Mouse (Mus musculus) heart, postnatal 25 days (tissue): ENCODE data around the gene Ubash3a. TPM values are rescaled to one million over a fixed set of nuclear protein-coding genes. Genes with fewer than 3 reads are reported as not detected.

ENCODE experiments used
- DNase-seq: peaks from one replicate; pipeline ENCODE4 v3.0.0; 2022; ENCODE audit warnings: low spot score
- intact Hi-C: fragments of 180-260 bp; cut with DNase I; formaldehyde crosslinking; loops from one replicate; pipeline ENCODE4 v1.15.1; 2025
- total RNA-seq, 2 experiments: library from RNA; stranded (reverse); gene quantifications; 2 replicates each; pipeline ENCODE4 v1.2.3; 2021

Gene Ubash3a
- total RNA-seq, 2 experiments from 2014 or later, result not detected

- no peak for DNase-seq
- intact Hi-C loops, result no loop called here
Measured at GRCm38 (mm10) chr17:31211881-31212280, 4.2 kb downstream of the Ubash3a start.

- intact Hi-C loops, result no loop called here
Measured at GRCm38 (mm10) chr17:31216068-31216955, 8.6 kb downstream of the Ubash3a start.

GRCm38 (mm10) chr17:31222810-31223310, 15.2 kb downstream of the Ubash3a start:
- intact Hi-C loops, result no loop called here
- no peak for DNase-seq

More at GRCm38 (mm10) chr17:31216068-31216955, 8.6 kb downstream of the Ubash3a start:
- DNase-seq, result no peak

- intact Hi-C loops, result no loop called here
- no peak for DNase-seq
Measured at GRCm38 (mm10) chr17:31223835-31224234, 16.2 kb downstream of the Ubash3a start.

- no peak for DNase-seq
- intact Hi-C loops, result no loop called here
Measured at GRCm38 (mm10) chr17:31224591-31224990, 16.9 kb downstream of the Ubash3a start.

GRCm38 (mm10) chr17:31226368-31226767, 18.7 kb downstream of the Ubash3a start:
- DNase-seq, result no peak
- intact Hi-C loops, result no loop called here

- DNase-seq, result no peak
- intact Hi-C loops, result no loop called here
Measured at GRCm38 (mm10) chr17:31226931-31227330, 19.3 kb downstream of the Ubash3a start.

- intact Hi-C loops, result no loop called here
- DNase-seq, result no peak
Measured at GRCm38 (mm10) chr17:31231780-31232179, 24.1 kb downstream of the Ubash3a start.

- DNase-seq, result no peak
- intact Hi-C loops, result no loop called here
Measured at GRCm38 (mm10) chr17:31232251-31233010, 24.8 kb downstream of the Ubash3a start.

- no peak for DNase-seq
- intact Hi-C loops, result no loop called here
Measured at GRCm38 (mm10) chr17:31235915-31236314, 28.2 kb downstream of the Ubash3a start.

- no peak for DNase-seq
- intact Hi-C loops, result no loop called here
Measured at GRCm38 (mm10) chr17:31238234-31239020, 30.8 kb downstream of the Ubash3a start.

- intact Hi-C loops, result loop anchor here (5.0 kb wide), 1 partner anchor 229 kb away; no protein-coding TSS in a partner anchor
- no peak for DNase-seq
Measured at GRCm38 (mm10) chr17:31241156-31241555, 33.5 kb downstream of the Ubash3a start.

GRCm38 (mm10) chr17:31242764-31243163, 35.1 kb downstream of the Ubash3a start:
- intact Hi-C loops, result loop anchor here (2.0 to 5.0 kb wide), 2 partner anchors 104 to 230 kb away; no protein-coding TSS in a partner anchor
- no peak for DNase-seq

GRCm38 (mm10) chr17:31245321-31245720, 37.6 kb downstream of the Ubash3a start:
- intact Hi-C loops, result no loop called here
- no peak for DNase-seq

GRCm38 (mm10) chr17:31247144-31247543, 39.5 kb downstream of the Ubash3a start:
- intact Hi-C loops, result no loop called here
- no peak for DNase-seq

- intact Hi-C loops, result loop anchor here (1.0 kb wide), 2 partner anchors 55 to 90 kb away; no protein-coding TSS in a partner anchor
- no peak for DNase-seq
Measured at GRCm38 (mm10) chr17:31253951-31254350, 46.3 kb downstream of the Ubash3a start.

- intact Hi-C loops, result loop anchor here (1.0 kb wide), 2 partner anchors 55 to 90 kb away; no protein-coding TSS in a partner anchor
Measured at GRCm38 (mm10) chr17:31254463-31254931, 46.8 kb downstream of the Ubash3a start.

GRCm38 (mm10) chr17:31257149-31257548, 49.5 kb downstream of the Ubash3a start:
- DNase-seq, result no peak
- intact Hi-C loops, result loop anchor here (5.0 kb wide), 1 partner anchor 235 kb away; no protein-coding TSS in a partner anchor

More at GRCm38 (mm10) chr17:31254463-31254931, 46.8 kb downstream of the Ubash3a start:
- DNase-seq, result peak; percentile 51

GRCm38 (mm10) chr17:31257898-31258297, 50.2 kb downstream of the Ubash3a start:
- DNase-seq, result no peak
- intact Hi-C loops, result loop anchor here (5.0 kb wide), 1 partner anchor 234 kb away; no protein-coding TSS in a partner anchor
